Mouse (Mus musculus) liver, embryonic 15.5 days (tissue): ENCODE results near the gene Epn2. TPM values are rescaled to one million over a fixed set of nuclear protein-coding genes. Genes with fewer than 3 reads are reported as not detected.
"Not testable (repeated sequence)": the region's sequence is repeated elsewhere in the genome, so short reads cannot be mapped to it uniquely, and the experiment has no call there.

Experiments
- ATAC-seq: fragments of 200-750 bp; cut with Nextera tagmentation; 2 replicates; pipeline ENCODE4 v1.8.0; 2017; ENCODE audit warnings: moderate number of reproducible peaks, mild to moderate bottlenecking, moderate library complexity; ENCODE audit not compliant: insufficient read depth
- H3K27ac ChIP-seq: fragments of 300-500 bp; sonication (generic); replicated peaks from 2 replicates; pipeline ENCODE4 v1.5.1; 2015; ENCODE audit warnings: mild to moderate bottlenecking, inconsistent platforms
- H3K27me3 ChIP-seq: fragments of 300-500 bp; sonication (generic); 2 replicates; pipeline ENCODE4 v1.6.1; 2015; ENCODE audit warnings: mild to moderate bottlenecking, inconsistent platforms
- H3K36me3 ChIP-seq: fragments of 300-500 bp; sonication (generic); replicated peaks from 2 replicates; pipeline ENCODE4 v1.6.1; 2015; ENCODE audit warnings: moderate library complexity, mild to moderate bottlenecking, inconsistent platforms
- H3K4me1 ChIP-seq: fragments of 300-500 bp; sonication (generic); replicated peaks from 2 replicates; pipeline ENCODE4 v1.6.1; 2015; ENCODE audit warnings: inconsistent platforms
- H3K4me2 ChIP-seq: fragments of 300-500 bp; sonication (generic); 2 replicates; pipeline ENCODE4 v1.6.1; 2015; ENCODE audit warnings: moderate library complexity, mild to moderate bottlenecking, inconsistent platforms
- H3K4me3 ChIP-seq: fragments of 300-500 bp; sonication (generic); replicated peaks from 2 replicates; pipeline ENCODE4 v1.5.1; 2015; ENCODE audit warnings: mild to moderate bottlenecking, inconsistent platforms
- H3K9ac ChIP-seq: fragments of 300-500 bp; sonication (generic); 2 replicates; pipeline ENCODE4 v1.6.1; 2015; ENCODE audit warnings: moderate library complexity, mild to moderate bottlenecking, inconsistent platforms
- H3K9me3 ChIP-seq: fragments of 300-500 bp; sonication (generic); replicated peaks from 2 replicates; pipeline ENCODE4 v1.6.1; 2016; ENCODE audit warnings: inconsistent platforms
- WGBS: fragments of 180-500 bp; shearing (Covaris S2); methylation state at CpG from one replicate; pipeline ENCODE4 v1.1.7; 2015; ENCODE audit warnings: mixed read lengths; ENCODE audit not compliant: insufficient replicate concordance; 5-methylcytosine and 5-hydroxymethylcytosine counted together
- polyA plus RNA-seq: library from polyadenylated mRNA; unstranded; fragments of >200 nt; fragmentation: Nextera tagmentation; extraction: Ambion mirVana; gene quantifications from 2 replicates; pipeline ENCODE4 v1.2.1, GENCODE M21; 2015

Epn2 gene
- polyA plus RNA-seq, 1 experiment from 2014 or later = 2.0 TPM

DNA sequence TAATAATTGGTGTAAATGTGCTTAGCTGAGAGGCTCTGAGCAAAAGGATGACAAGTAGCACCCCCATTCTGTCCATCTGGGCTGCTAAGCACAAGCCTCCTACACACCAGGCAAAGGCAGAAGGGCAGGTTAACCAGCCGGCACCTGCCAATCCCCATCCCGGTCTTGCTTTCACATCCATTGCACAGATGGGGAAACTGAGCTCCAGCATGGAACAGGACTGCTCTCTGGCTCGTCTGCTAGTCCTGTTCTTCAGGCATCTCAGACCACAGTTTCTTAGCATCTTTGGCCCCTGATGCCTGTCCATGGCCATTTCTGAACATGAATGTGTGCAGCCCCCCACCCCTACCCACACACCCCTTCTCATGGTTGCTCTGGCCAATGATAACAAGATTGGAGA is 12.6 kb upstream of the Epn2 start:
- WGBS = 62% methylated on average over 3 of the region's 3 CpGs
- H3K27me3 ChIP-seq = peaks cover 15% of the 10 kb centered on the region; the same call in 1 of the 2 replicates
- no peak for ATAC-seq
- no peak overlapping the region for H3K27ac ChIP-seq
- no peak overlapping the region for H3K9ac ChIP-seq
- no peaks in the 10 kb centered on the region for H3K4me1 ChIP-seq
- no peaks in the 10 kb centered on the region for H3K36me3 ChIP-seq
- no peak overlapping the region for H3K4me3 ChIP-seq
- no peaks in the 10 kb centered on the region for H3K9me3 ChIP-seq
- no peak overlapping the region for H3K4me2 ChIP-seq

DNA sequence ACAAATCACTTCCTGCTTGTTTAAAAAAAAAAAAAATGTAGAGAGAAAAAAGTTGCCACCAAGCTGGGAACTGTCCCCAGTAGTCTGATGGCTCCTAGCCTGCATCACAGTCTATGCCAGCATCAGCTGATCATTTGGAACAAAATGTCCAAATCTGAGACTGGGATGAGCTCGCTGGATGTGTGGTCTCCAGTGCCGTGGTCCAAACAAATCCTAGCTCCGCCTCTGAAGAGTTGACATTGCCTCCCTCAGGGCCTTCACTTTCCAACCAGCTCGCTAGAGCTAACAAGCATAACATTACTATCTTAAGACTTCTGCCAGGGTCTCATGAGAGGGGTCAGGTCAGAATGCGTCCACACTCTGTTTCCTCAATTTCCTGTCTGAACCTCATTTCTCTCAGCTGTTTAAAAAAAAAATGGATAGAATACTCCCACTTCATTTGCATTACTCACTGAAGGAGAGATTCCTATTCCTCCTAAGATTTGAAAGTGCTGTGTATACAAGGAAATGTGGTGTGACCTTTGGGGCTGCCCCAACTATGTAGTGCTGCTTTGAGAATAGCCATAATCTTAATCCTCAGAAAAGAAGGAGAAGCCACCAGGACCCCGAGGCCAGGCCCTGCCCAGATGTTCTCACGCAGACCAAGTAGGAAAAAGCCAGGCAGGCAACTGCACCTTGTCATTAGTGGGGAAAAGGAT is 11.2 kb upstream of the Epn2 start:
- Histone ChIP-seq H3K36me3 (no peaks in the 10 kb centered on the region), H3K27ac (no peak overlapping the region), H3K4me3 (no peak overlapping the region), H3K9ac (no peak overlapping the region), H3K9me3 (no peaks in the 10 kb centered on the region), H3K27me3 (peaks cover 15% of the 10 kb centered on the region; the same call in 1 of the 2 replicates), H3K4me1 (no peaks in the 10 kb centered on the region), H3K4me2 (no peak overlapping the region)
- WGBS = 41% methylated on average over 7 of the region's 7 CpGs
- no peak for ATAC-seq

DNA sequence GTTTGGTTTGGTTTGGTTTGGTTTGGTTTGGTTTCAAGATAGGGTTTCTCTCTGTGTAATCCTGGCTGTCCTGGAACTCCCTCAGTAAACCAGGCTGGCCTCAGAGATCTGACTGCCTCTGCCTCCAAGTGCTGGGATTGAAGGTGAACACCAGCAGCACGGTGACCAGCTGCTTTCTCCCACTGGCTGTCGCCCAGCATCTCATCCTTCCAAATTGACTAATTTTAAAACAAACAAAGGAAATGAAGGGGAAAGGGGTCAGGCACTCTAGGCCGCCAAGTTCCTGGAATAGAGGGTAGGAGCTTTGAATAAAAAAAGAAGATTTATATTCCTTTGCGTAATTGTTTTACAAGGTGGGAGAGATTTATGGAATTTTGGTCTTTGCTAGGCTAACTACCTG is 5.9 kb upstream of the Epn2 start:
- H3K4me3 ChIP-seq = no peak overlapping the region
- no peak overlapping the region for H3K9ac ChIP-seq
- H3K36me3 ChIP-seq = no peaks in the 10 kb centered on the region
- H3K9me3 ChIP-seq = no peaks in the 10 kb centered on the region
- H3K4me2 ChIP-seq = no peak overlapping the region
- no peak overlapping the region for H3K27ac ChIP-seq
- no peaks in the 10 kb centered on the region for H3K4me1 ChIP-seq
- 38% methylated on average over 4 of the region's 4 CpGs for WGBS
- ATAC-seq = no peak
- peaks cover 11% of the 10 kb centered on the region for H3K27me3 ChIP-seq

DNA sequence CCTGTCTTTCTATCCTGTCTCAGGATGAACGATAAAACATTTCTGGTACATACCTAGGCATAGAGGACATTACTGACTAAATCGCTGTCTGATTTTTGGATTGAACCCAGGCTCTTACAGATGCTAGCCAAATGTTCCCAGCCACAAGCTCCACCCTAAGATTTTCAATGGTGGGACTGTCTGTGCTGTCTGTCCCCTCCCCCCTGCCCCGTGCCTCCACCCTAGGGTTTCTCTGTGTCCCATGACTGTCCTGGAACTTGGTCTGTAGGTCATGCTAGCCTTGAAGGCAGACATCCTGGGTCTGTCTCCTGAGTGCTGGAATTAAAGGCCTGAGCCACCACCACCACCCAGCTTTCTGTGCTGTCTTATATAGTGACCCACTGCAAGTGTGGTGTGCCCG is 5.3 kb upstream of the Epn2 start:
- Histone ChIP-seq H3K4me1 (no peaks in the 10 kb centered on the region), H3K27ac (no peak overlapping the region), H3K9me3 (no peaks in the 10 kb centered on the region), H3K9ac (no peak overlapping the region), H3K4me2 (no peak overlapping the region), H3K36me3 (no peaks in the 10 kb centered on the region), H3K4me3 (no peak overlapping the region), H3K27me3 (peaks cover 17% of the 10 kb centered on the region)
- ATAC-seq = no peak
- WGBS = 61% methylated on average over 4 of the region's 4 CpGs

DNA sequence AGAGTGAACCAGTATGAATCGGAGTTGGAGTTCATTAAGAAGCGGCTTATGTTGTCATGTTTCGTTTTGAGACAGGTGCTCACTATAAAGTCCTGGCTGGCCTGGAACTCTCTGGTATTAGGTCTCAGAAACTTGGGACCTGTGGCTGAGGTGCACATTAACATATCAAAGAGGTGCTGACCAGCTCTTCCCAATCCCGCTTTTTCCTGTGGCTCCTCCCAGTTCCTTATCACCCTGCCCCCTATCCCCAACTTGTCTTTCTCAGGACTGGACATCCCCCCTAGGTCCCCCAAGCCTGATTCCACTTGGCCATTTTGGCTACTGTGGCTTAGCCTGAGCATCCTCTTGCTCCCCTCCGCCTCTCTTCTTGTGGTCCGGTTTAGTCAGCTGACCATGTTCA is 4.6 kb upstream of the Epn2 start:
- no peak for ATAC-seq
- Histone ChIP-seq H3K9ac (no peak overlapping the region), H3K4me2 (no peak overlapping the region), H3K27me3 (peaks cover 24% of the 10 kb centered on the region), H3K27ac (no peak overlapping the region), H3K4me1 (peaks cover 2% of the 10 kb centered on the region), H3K4me3 (no peak overlapping the region), H3K9me3 (no peaks in the 10 kb centered on the region), H3K36me3 (no peaks in the 10 kb centered on the region)
- WGBS = 65% methylated on average over 6 of the region's 6 CpGs

DNA sequence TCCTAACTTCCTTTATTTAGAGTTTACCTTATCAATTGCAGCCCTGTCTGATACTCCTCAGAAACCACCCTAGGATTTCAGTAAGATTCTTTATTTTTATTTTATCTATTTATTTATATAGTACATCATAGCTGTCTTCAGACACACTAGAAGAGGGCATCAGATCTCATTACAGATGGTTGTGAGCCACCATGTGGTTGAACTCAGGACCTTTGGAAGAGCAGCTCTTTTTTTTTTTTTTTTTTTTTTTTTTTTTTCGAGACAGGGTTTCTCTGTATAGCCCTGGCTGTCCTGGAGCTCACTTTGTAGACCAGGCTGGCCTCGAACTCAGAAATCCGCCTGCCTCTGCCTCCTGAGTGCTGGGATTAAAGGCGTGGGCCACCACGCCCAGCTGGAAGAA is 3.3 kb upstream of the Epn2 start:
- not testable (repeated sequence) for H3K4me1 ChIP-seq, H3K27ac ChIP-seq, H3K4me3 ChIP-seq, H3K36me3 ChIP-seq, ATAC-seq, H3K9ac ChIP-seq, H3K4me2 ChIP-seq, H3K9me3 ChIP-seq
- peaks cover 37% of the 10 kb centered on the region for H3K27me3 ChIP-seq
- WGBS = 68% methylated on average over 4 of the region's 5 CpGs

DNA sequence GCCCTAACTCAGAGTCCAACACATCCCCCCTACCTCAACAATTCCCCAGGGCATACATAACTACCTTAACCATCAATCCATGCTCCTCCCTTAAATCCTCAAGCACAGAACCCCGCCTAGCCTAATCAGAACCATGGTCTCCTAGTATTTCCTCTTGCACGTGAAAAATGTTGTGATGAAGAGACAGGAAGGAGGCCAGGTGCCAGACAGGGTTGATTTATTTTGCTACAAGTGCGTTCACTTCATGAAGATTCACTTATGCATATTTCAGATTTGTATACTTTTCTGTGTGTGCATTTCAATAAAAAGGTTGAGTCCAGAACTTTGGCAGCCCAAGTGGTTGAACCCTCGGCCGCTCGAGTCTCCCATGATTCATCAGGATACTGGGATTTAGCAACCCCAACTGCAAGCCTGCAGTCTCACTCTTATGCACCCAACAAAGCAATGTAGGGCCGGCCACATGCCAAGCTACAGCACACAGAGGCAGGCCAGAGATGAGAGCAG is 443 bp upstream of the Epn2 start:
- peaks cover 9% of the 10 kb centered on the region for H3K4me1 ChIP-seq
- H3K36me3 ChIP-seq = no peaks in the 10 kb centered on the region
- H3K4me3 ChIP-seq = peak overlapping the region; percentile 64
- no peak overlapping the region for H3K27ac ChIP-seq
- H3K9ac ChIP-seq = no peak overlapping the region
- ATAC-seq = no peak
- 62% methylated on average over 7 of the region's 7 CpGs for WGBS
- H3K9me3 ChIP-seq = no peaks in the 10 kb centered on the region
- H3K27me3 ChIP-seq = peaks cover 51% of the 10 kb centered on the region
- 0 out of 2 replicates have a peak overlapping the region, but pooled peaks have one; percentile 83 for H3K4me2 ChIP-seq

DNA sequence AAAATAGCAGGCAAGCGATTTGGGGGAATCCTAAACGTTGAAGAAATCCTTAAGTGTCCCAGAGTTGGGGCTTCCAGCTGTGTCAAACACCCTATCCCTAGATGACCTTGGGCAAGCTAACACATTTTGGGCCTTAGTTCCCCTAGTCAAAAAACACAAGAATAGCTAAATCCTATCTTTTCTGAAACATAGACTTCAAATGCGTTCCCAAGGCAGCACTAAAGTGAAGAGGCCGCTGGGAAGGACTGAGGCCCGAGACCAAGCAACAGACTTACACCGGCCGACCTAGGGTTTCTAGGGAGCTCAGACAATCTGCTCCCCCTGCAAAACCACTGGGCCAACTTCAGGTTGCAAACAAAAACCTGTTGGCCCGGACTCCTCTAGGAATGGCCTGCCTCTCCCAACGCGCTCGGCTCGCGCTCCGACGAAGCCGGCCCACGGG is 925 bp downstream of the Epn2 start:
- no peak for ATAC-seq
- H3K4me2 ChIP-seq = peak overlapping the region; percentile 83
- peaks cover 9% of the 10 kb centered on the region for H3K4me1 ChIP-seq
- no peaks in the 10 kb centered on the region for H3K9me3 ChIP-seq
- peaks cover 48% of the 10 kb centered on the region for H3K27me3 ChIP-seq
- WGBS = 2% methylated on average over 17 of the region's 17 CpGs
- no peaks in the 10 kb centered on the region for H3K36me3 ChIP-seq
- H3K9ac ChIP-seq = peak overlapping the region; percentile 45
- H3K27ac ChIP-seq = no peak overlapping the region
- H3K4me3 ChIP-seq = peak overlapping the region; percentile 64

DNA sequence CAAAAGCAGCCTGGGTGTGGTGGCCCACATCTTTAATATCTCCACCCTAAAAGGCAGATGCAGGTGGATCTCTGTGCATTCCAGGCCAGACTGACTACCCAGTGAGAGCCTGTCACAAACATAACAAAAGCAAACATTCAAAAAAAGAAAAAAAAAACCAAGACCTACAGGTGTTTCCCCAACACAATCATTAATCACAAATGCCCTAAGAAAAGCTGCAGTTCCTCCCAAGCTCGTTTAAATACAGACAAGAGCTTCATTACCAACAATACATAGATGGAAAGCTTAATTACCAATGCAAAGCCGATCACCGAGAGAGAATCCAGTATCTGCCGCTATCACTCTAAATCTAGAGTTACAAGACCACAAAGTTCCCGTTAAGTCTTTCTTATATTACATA is 1.5 kb downstream of the Epn2 start:
- WGBS = 6% methylated on average over 5 of the region's 5 CpGs
- Histone ChIP-seq H3K4me3 (no peak overlapping the region), H3K4me2 (peak overlapping the region; percentile 83), H3K9me3 (no peaks in the 10 kb centered on the region), H3K4me1 (peaks cover 9% of the 10 kb centered on the region), H3K27me3 (peaks cover 48% of the 10 kb centered on the region), H3K36me3 (no peaks in the 10 kb centered on the region), H3K9ac (no peak overlapping the region), H3K27ac (no peak overlapping the region)
- no peak for ATAC-seq

DNA sequence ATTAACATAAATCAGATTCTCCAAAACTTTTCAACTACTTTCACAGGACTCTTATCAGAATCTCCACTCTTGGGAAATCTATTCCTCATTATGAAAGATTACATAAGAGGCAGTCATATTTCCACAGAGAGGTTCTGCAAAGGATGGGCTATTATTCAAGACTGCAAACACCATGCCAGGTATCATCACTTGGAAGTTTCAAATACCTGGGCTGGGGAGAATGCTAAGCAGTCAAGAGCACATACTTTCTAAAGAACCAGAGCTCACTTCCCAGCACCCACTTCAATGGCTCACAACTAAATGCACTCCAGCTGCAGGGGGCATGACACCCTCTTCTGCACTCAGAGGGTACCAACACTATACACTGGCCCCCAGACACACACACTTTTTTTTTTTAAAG is 2.1 kb downstream of the Epn2 start:
- Histone ChIP-seq H3K27me3 (peaks cover 48% of the 10 kb centered on the region), H3K9me3 (no peaks in the 10 kb centered on the region), H3K4me1 (peaks cover 9% of the 10 kb centered on the region), H3K9ac (no peak overlapping the region), H3K36me3 (no peaks in the 10 kb centered on the region), H3K4me3 (no peak overlapping the region), H3K4me2 (no peak overlapping the region), H3K27ac (no peak overlapping the region)
- ATAC-seq = no peak

DNA sequence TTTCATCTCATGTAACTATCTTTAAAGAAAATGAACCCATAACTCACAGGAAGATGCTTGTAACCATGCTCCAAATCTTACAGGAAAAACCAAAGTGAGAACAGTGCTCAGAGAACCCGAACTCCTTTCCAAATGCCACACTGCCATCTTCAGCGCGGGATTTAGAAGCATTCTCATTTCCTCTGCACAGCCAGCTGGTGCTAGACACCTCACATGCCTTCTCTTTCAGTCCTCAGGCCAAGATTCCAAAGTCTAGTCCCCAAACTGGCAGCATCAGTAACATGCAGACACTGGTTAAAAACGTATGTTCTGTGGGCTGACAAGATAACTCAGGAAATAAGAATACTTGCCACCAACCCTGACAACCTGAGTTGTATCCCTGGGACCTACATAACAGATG is 6.2 kb downstream of the Epn2 start:
- Histone ChIP-seq H3K9me3 (no peaks in the 10 kb centered on the region), H3K9ac (no peak overlapping the region), H3K27me3 (peaks cover 22% of the 10 kb centered on the region), H3K36me3 (no peaks in the 10 kb centered on the region), H3K4me2 (no peak overlapping the region), H3K27ac (no peak overlapping the region), H3K4me3 (no peak overlapping the region), H3K4me1 (no peaks in the 10 kb centered on the region; the same call in 1 of the 2 replicates)
- WGBS = 48% methylated on average over 4 of the region's 4 CpGs
- no peak for ATAC-seq

DNA sequence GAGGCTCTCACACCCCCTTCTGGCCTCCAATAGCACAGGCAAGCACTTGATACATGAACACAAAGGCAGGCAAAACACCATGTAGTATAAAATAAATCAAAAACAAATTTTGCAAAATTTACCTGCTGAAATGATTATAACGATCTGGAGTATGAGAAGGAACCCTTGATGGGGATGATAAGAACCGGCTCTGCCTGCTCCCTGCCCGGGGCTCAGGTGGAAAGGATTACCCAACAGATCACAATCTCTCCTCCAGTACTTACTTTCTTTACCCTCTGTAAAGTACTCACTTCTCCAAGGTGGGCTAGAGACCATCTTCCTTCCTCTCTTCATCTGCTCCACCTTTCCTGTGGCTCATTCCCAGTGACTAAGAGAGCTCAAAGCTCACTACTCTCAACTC is 8.3 kb downstream of the Epn2 start:
- Histone ChIP-seq H3K4me1 (no peaks in the 10 kb centered on the region), H3K27ac (no peak overlapping the region), H3K9me3 (no peaks in the 10 kb centered on the region), H3K4me3 (no peak overlapping the region), H3K4me2 (no peak overlapping the region), H3K9ac (no peak overlapping the region), H3K36me3 (no peaks in the 10 kb centered on the region), H3K27me3 (peaks cover 4% of the 10 kb centered on the region)
- WGBS = 59% methylated on average over 3 of the region's 3 CpGs
- ATAC-seq = no peak
